In genomic region chr14:55722438-55722945, GRCm38 (mm10) we compare ENCODE assay signal across 8 mouse cellular contexts. TPM values are rescaled to one million over a fixed set of nuclear protein-coding genes. Genes with fewer than 3 reads are reported as not detected.
A peak's percentile ranks its signal among the peaks of the same experiment; 100 is the strongest.
DNase-seq lines count a peak whose midpoint lies in the region; ATAC-seq lines count a peak whose summit lies in the region.

No protein-coding gene starts in this region.

- H3K36me3 ChIP-seq in lung, embryonic 15.5 days, result peaks cover 15% of the 10 kb centered on the region
- H3K36me3 ChIP-seq in embryonic facial prominence, embryonic 12.5 days, result peaks cover 12% of the 10 kb centered on the region; the same call in 1 of the 2 replicates
- 0 out of 2 replicates have a peak, but pooled peaks cover 2% of the 10 kb centered on the region for H3K36me3 ChIP-seq in intestine, embryonic 16.5 days (ENCODE audit: control insufficient read depth, insufficient read depth, low read length)
- H3K36me3 ChIP-seq in neural tube, embryonic 13.5 days, result peaks cover 23% of the 10 kb centered on the region

- H3K9ac ChIP-seq in lung, embryonic 15.5 days, result peak overlapping the region; percentile 68
- H3K9ac ChIP-seq in embryonic facial prominence, embryonic 12.5 days, result peak overlapping the region; percentile 64
- peak overlapping the region; percentile 91 for H3K9ac ChIP-seq in intestine, embryonic 16.5 days (ENCODE audit: low read depth, low read length)
- peak overlapping the region; percentile 80 for H3K9ac ChIP-seq in neural tube, embryonic 13.5 days

- WGBS in lung, embryonic 15.5 days, result 44% methylated on average over 8 of the region's 8 CpGs
- 53% methylated on average over 8 of the region's 8 CpGs for WGBS in embryonic facial prominence, embryonic 12.5 days
- 51% methylated on average over 8 of the region's 8 CpGs for WGBS in intestine, embryonic 16.5 days
- WGBS in neural tube, embryonic 13.5 days, result 45% methylated on average over 8 of the region's 8 CpGs

- intact Hi-C loops in left cerebral cortex, postnatal 4 days (cut with DNase I), result no loop called here

- DNase-seq in lung, postnatal 10 days, result no peak
- no peak for DNase-seq in spleen, postnatal 14 days (ENCODE audit: low spot score in 2 of 2)
- DNase-seq in spleen, adult 18-20 months, result no peak
- DNase-seq in left cerebral cortex, postnatal 4 days, result no peak

- H3K4me2 ChIP-seq in lung, embryonic 15.5 days, result peak overlapping the region; percentile 72
- H3K4me2 ChIP-seq in embryonic facial prominence, embryonic 12.5 days (replicated peaks), result peak overlapping the region; percentile 66
- peak overlapping the region; percentile 64 for H3K4me2 ChIP-seq in intestine, embryonic 16.5 days (ENCODE audit: low read depth, low read length)
- peak overlapping the region; percentile 59 for H3K4me2 ChIP-seq in neural tube, embryonic 13.5 days

- H3K4me3 ChIP-seq in lung, embryonic 15.5 days, result peak overlapping the region; percentile 84
- H3K4me3 ChIP-seq in embryonic facial prominence, embryonic 12.5 days, result peak overlapping the region; percentile 66
- peak overlapping the region; percentile 83 for H3K4me3 ChIP-seq in intestine, embryonic 16.5 days (ENCODE audit: low read length)
- H3K4me3 ChIP-seq in neural tube, embryonic 13.5 days, result peak overlapping the region; percentile 70

- H3K27ac ChIP-seq in lung, embryonic 15.5 days, result no peak overlapping the region
- H3K27ac ChIP-seq in embryonic facial prominence, embryonic 12.5 days, result 0 out of 2 replicates have a peak overlapping the region, but pooled peaks have one; percentile 73
- no peak overlapping the region for H3K27ac ChIP-seq in intestine, embryonic 16.5 days (ENCODE audit: low read length)
- peak overlapping the region; percentile 89; the same call in 1 of the 2 replicates for H3K27ac ChIP-seq in neural tube, embryonic 13.5 days (replicated peaks)

- H3K27me3 ChIP-seq in lung, embryonic 15.5 days, result no peaks in the 10 kb centered on the region
- H3K27me3 ChIP-seq in embryonic facial prominence, embryonic 12.5 days, result no peaks in the 10 kb centered on the region
- no peaks in the 10 kb centered on the region for H3K27me3 ChIP-seq in intestine, embryonic 16.5 days (replicated peaks; ENCODE audit: control insufficient read depth, insufficient read depth, low read length)
- H3K27me3 ChIP-seq in neural tube, embryonic 13.5 days, result no peaks in the 10 kb centered on the region

- H3K4me1 ChIP-seq in lung, embryonic 15.5 days, result peaks cover 18% of the 10 kb centered on the region; the same call in 1 of the 2 replicates
- 0 out of 2 replicates have a peak, but pooled peaks cover 4% of the 10 kb centered on the region for H3K4me1 ChIP-seq in embryonic facial prominence, embryonic 12.5 days
- peaks cover 3% of the 10 kb centered on the region; the same call in 1 of the 2 replicates for H3K4me1 ChIP-seq in intestine, embryonic 16.5 days (ENCODE audit: control insufficient read depth, insufficient read depth, low read length)
- H3K4me1 ChIP-seq in neural tube, embryonic 13.5 days (replicated peaks), result peaks cover 16% of the 10 kb centered on the region

- 0 out of 2 replicates have a peak, but pooled peaks have one; percentile 7 for ATAC-seq in lung, embryonic 15.5 days (ENCODE audit: borderline replicate concordance, extremely low read depth, low FRiP score, low TSS enrichment)
- ATAC-seq in embryonic facial prominence, embryonic 12.5 days (ENCODE audit: insufficient number of reproducible peaks, insufficient read depth, low FRiP score, low TSS enrichment), result no peak
- ATAC-seq in intestine, embryonic 16.5 days, result no peak; the same call in 1 of the 2 replicates
- peak; percentile 33 for ATAC-seq in neural tube, embryonic 13.5 days (ENCODE audit: low read depth)

- no peaks in the 10 kb centered on the region for H3K9me3 ChIP-seq in lung, embryonic 15.5 days
- no peaks in the 10 kb centered on the region for H3K9me3 ChIP-seq in embryonic facial prominence, embryonic 12.5 days
- H3K9me3 ChIP-seq in intestine, embryonic 16.5 days (ENCODE audit: control insufficient read depth, low read length), result no peaks in the 10 kb centered on the region
- no peaks in the 10 kb centered on the region for H3K9me3 ChIP-seq in neural tube, embryonic 13.5 days

RNA-seq across cellular contexts. Expression of gene Rabggta, which starts 0.4 kb away (rescaled TPM):
- 31.8 and 33.2 TPM in 2 replicates for polyA plus RNA-seq in lung, embryonic 15.5 days (2015; fragmentation: Nextera tagmentation; extraction: Ambion mirVana)
- polyA plus RNA-seq in embryonic facial prominence, embryonic 12.5 days (2016; fragmentation: Nextera tagmentation; extraction: Ambion mirVana), result 27.8 and 30.3 TPM in 2 replicates
- polyA plus RNA-seq in intestine, embryonic 16.5 days (2015; fragmentation: Nextera tagmentation; extraction: Ambion mirVana), result 36.9 and 37.5 TPM in 2 replicates
- polyA plus RNA-seq in neural tube, embryonic 13.5 days (2015; fragmentation: Nextera tagmentation; extraction: Ambion mirVana), result 50.6 and 53.2 TPM in 2 replicates
- total RNA-seq in left cerebral cortex, postnatal 4 days (2021), result 10 to 100 TPM; 55.2 to 55.8 TPM

RNA-seq across cellular contexts. Expression of gene Tgm1, which starts 8.8 kb away (rescaled TPM):
- polyA plus RNA-seq in lung, embryonic 15.5 days (2015; fragmentation: Nextera tagmentation; extraction: Ambion mirVana), result 2.2 and 2.8 TPM in 2 replicates
- 1.6 and 1.7 TPM in 2 replicates for polyA plus RNA-seq in embryonic facial prominence, embryonic 12.5 days (2016; fragmentation: Nextera tagmentation; extraction: Ambion mirVana)
- polyA plus RNA-seq in intestine, embryonic 16.5 days (2015; fragmentation: Nextera tagmentation; extraction: Ambion mirVana), result 0.75 and 1.4 TPM in 2 replicates
- polyA plus RNA-seq in neural tube, embryonic 13.5 days (2015; fragmentation: Nextera tagmentation; extraction: Ambion mirVana), result 0.17 and 0.66 TPM in 2 replicates
- total RNA-seq in left cerebral cortex, postnatal 4 days (2021), result under 1 TPM in 1 of 2 experiments, not detected in 1; 0.32 TPM

RNA-seq across cellular contexts. Expression of gene Dhrs1, which starts 23.0 kb away (rescaled TPM):
- 86.7 and 88.4 TPM in 2 replicates for polyA plus RNA-seq in lung, embryonic 15.5 days (2015; fragmentation: Nextera tagmentation; extraction: Ambion mirVana)
- 81.5 and 86.7 TPM in 2 replicates for polyA plus RNA-seq in embryonic facial prominence, embryonic 12.5 days (2016; fragmentation: Nextera tagmentation; extraction: Ambion mirVana)
- 151 and 173 TPM in 2 replicates for polyA plus RNA-seq in intestine, embryonic 16.5 days (2015; fragmentation: Nextera tagmentation; extraction: Ambion mirVana)
- polyA plus RNA-seq in neural tube, embryonic 13.5 days (2015; fragmentation: Nextera tagmentation; extraction: Ambion mirVana), result 90.0 and 95.0 TPM in 2 replicates
- total RNA-seq in left cerebral cortex, postnatal 4 days (2021), result 10 to 100 TPM; 63.2 to 75.1 TPM

RNA-seq across cellular contexts. Expression of gene Nop9, which starts 23.0 kb away (rescaled TPM):
- 39.2 and 41.4 TPM in 2 replicates for polyA plus RNA-seq in lung, embryonic 15.5 days (2015; fragmentation: Nextera tagmentation; extraction: Ambion mirVana)
- polyA plus RNA-seq in embryonic facial prominence, embryonic 12.5 days (2016; fragmentation: Nextera tagmentation; extraction: Ambion mirVana), result 51.0 and 57.3 TPM in 2 replicates
- 28.3 and 33.6 TPM in 2 replicates for polyA plus RNA-seq in intestine, embryonic 16.5 days (2015; fragmentation: Nextera tagmentation; extraction: Ambion mirVana)
- polyA plus RNA-seq in neural tube, embryonic 13.5 days (2015; fragmentation: Nextera tagmentation; extraction: Ambion mirVana), result 29.3 and 32.7 TPM in 2 replicates
- total RNA-seq in left cerebral cortex, postnatal 4 days (2021), result 10 to 100 TPM; 19.5 to 20.1 TPM

RNA-seq across cellular contexts. Expression of gene Cideb, which starts 35.8 kb away (rescaled TPM):
- 0.55 and 0.80 TPM in 2 replicates for polyA plus RNA-seq in lung, embryonic 15.5 days (2015; fragmentation: Nextera tagmentation; extraction: Ambion mirVana)
- polyA plus RNA-seq in embryonic facial prominence, embryonic 12.5 days (2016; fragmentation: Nextera tagmentation; extraction: Ambion mirVana), result 0.19 and 0.50 TPM in 2 replicates
- polyA plus RNA-seq in intestine, embryonic 16.5 days (2015; fragmentation: Nextera tagmentation; extraction: Ambion mirVana), result 118 and 152 TPM in 2 replicates
- 0.24 TPM in 1 of 2 replicates, not detected in the other for polyA plus RNA-seq in neural tube, embryonic 13.5 days (2015; fragmentation: Nextera tagmentation; extraction: Ambion mirVana)
- total RNA-seq in left cerebral cortex, postnatal 4 days (2021), result under 1 TPM in 1 of 2 experiments, not detected in 1; 0.90 TPM

Comparison
In these comparisons a context has a peak if more than half of its experiments do, and no peak if none do; other contexts are left out.
1. ATAC-seq: peak in lung, embryonic 15.5 days (single experiment) and neural tube, embryonic 13.5 days (single experiment); none in embryonic facial prominence, embryonic 12.5 days (single experiment) and intestine, embryonic 16.5 days (single experiment).
2. H3K27ac ChIP-seq: peak in embryonic facial prominence, embryonic 12.5 days (single experiment) and neural tube, embryonic 13.5 days (single experiment); none in lung, embryonic 15.5 days (single experiment) and intestine, embryonic 16.5 days (single experiment).
3. Peak in every context shown above with its lines, with median percentiles within 50 percentile points of each other: H3K4me2 ChIP-seq, H3K4me3 ChIP-seq and H3K9ac ChIP-seq.